Mouse (Mus musculus): ENCODE measurements around the gene Mgat4e. TPM values are rescaled to one million over a fixed set of nuclear protein-coding genes. Genes with fewer than 3 reads are reported as not detected.

Gene Mgat4e
- total RNA-seq (2015) (0.10 TPM in 1 of 2 replicates, not detected in the other), total RNA-seq (2017) (not detected in 2 replicates)

DNA sequence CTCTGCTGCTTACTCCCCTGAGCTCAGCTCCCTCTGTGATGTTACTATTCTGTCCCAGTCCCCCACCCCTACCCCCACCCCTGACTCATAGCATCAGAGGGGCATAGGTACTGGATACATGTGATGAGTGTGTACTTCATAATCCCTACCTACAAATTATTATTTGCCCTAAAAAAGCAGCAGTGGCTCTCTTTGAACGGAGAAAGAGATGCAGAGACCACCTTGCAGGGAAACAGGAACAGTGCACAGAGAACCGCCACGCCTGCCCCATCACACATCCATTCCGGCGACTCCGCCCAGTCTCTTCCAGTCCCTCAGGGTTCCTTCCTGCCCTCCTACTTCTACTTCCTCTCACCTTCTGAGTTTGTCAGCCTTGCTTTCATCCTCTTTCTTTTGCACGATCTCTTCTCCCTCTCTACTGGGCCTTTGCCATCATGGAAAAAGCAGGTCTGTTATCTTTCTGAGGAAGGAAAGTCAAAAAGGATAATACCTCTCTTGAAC lies at the start of gene Mgat4e:
Gene Mgat4e (minus strand): TSS at position 51 of the 501 bp plus-strand sequence.
- ATAC-seq (replicated peaks; ENCODE audit: poor library complexity): no peak; the same call in 1 of the 2 replicates

DNA sequence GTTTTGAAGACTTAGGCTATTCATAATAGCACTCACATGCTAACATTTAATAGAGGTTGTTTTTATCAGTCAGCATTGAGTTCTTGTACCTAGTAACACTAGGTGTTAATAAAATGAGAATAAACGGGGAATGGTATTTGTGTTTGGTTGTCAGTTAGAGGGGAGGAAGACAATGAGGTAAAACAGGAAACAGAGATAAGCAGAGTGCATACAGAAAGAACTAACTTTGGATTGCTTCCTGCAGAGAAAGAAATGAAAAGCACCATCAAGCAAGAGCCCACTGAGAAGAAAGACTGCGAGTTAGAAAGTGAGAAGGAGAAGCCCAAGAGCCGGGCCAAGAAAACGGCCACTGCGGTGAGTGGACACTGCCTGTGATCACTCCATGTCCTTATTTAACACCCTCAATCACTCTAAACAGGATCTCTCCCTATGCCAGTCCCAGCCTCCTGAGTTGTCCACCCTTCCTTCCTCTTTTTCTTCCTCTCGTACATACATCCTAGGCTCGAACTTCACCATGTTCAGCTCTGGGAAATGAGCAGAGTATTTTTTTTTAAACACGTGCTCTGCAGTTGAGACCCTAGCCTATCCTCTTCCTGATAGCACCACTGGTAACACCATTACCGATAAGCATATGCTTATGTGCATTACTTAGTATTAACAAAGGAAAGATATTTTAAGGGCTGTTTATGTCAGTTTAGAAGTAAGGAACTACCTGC lies 48.0 kb upstream of the Mgat4e start:
- ATAC-seq (replicated peaks; ENCODE audit: poor library complexity): peak; percentile 64

DNA sequence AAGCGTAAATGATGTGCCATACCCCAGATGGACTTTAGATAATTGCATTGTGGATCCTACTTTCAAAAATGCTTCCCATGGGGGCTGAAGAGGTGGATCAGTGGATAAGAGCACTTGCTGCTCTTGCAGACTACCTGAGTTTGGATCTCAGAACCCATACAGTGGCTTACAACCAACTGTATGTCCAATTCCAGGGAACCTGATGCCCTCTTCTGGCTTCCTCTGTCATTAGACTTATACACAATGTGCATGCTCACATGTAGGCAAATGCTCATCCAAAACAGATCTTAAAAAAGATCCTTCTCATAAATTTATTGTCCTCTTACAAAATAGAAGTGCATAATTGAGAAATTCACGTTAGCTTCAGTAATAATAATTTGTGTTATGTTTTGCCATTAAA lies 42.3 kb upstream of the Mgat4e start:
- no peak for ATAC-seq (replicated peaks; ENCODE audit: poor library complexity)

GRCm38 (mm10) chr1:134589676-134590075 lies 40.2 kb upstream of the Mgat4e start:
- no peak for ATAC-seq (replicated peaks; ENCODE audit: poor library complexity)

DNA sequence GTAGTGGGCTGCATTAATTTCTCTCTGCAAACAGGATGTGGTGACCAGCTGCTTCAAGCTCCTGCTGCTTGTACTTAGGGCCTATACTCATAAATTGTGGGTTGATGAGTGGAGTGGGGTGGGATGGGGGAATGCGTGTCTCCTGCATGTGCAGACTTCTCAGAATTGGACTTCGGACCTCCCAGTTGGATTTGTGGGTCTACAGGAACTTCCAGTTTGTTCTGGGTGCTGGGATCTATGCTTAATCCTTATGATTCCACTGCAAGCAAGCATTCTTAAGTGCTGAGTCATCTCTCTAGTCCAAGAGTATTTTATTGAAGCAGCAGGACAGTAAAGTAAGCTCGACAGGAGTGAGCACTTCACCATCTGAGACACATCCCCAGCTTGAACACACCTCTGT lies 34.1 kb upstream of the Mgat4e start:
- no peak for ATAC-seq (replicated peaks; ENCODE audit: poor library complexity)

DNA sequence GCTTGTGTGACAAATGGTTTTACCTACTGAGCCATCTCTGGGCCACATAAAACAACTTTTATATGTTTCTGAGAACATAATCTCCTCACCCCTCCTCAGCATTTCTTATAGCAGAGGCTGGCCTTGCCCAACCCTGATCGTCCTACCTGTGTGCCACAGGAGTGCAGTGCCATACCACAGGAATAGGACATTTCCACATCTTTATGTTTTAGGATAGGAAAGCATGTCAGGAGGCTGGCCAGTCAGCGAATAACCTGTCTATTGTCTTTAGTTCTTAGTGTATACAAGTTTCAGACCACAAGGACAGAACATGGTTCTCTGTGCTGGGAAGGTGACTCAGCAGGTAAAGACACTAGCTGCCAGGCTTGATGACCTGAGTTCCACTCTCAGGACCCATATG lies 31.3 kb upstream of the Mgat4e start:
- ATAC-seq (replicated peaks; ENCODE audit: poor library complexity): no peak

DNA sequence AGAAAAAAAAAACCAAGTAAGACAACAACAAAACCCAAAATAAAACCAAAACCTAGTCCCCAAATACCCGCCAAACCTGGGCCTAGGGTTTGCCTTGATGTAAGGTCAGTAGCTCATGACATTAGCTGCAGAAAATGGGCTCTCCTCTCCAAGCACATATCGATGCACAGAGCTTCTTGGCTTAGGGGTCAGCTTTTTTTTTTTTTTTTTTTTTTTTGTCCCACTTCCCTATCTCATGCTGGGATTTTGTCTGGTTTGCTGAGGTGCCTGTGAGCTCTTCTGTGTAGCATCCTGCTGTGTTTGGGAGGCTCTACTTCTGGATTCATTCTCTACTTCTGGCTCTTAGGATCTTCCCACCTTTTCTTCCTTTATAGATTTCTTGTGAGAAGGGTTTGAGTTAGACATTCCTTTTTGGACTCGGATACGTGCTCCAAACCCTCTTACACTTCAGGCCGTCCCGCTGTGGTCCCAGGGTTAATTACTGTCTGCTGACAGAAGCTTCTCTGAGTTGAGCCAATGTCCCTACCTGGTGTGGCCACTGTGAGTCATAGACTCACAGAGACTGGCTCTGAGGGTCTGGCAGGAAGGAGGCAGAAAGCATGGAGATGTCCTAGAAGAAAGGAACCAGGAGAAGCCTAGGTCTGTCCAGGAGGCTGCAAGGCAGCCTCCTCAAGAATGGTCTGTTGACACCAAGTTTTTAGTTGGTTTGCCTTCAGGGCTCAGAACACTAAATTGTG lies 28.1 kb upstream of the Mgat4e start:
- no peak for ATAC-seq (replicated peaks; ENCODE audit: poor library complexity)

DNA sequence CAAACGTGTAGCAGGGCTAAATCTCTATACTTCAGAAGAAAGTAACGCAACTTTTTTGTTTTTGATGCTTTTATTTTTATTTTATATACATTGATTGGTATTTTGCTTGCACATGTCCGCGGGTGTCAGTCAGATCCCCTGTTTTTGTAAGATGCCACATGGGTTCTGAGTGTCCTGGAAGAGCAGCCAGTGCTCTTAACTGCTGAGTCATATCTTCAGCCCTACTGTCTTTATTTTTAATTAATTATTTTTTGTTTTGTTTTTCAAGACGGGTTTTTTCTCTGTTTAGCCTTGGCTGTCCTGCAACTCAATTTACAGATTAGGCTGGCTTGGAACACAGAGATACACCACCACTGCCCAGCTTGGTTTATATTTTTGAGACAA lies 24.4 kb upstream of the Mgat4e start:
- ATAC-seq (replicated peaks; ENCODE audit: poor library complexity): peak; percentile 37; the same call in 1 of the 2 replicates

DNA sequence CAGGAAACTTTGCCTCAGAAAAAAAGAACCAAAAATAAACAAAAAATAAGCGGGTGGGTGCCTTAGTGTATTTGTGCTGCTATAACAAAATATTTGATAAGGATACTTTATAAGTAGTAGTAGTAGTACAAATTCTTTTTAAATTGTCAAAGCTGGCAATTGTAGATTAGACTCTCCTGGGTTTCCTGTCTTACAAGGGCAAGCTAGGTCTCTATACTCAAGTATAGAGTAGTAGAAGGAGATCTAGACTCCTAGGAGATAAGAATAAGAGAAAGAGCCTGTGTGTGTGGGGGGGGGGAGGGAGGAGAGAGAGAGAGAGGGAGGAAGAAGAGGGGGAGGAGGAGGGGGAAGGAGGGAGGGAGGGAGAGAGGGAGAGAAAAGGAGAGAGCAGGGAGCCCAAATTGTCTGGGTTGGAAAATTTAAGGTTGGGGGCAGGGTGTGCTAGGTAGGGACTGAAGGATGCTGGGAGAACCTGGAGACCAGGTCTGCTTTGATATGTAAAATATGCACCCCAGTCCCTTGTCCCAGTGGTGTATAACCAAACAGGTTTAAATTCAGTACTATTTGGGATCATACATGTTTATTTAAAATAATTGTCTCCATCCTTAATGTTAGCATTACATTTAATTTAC lies 23.9 kb upstream of the Mgat4e start:
- peak; percentile 68 for ATAC-seq (replicated peaks; ENCODE audit: poor library complexity)

- no peak for ATAC-seq (replicated peaks; ENCODE audit: poor library complexity)
Measured at GRCm38 (mm10) chr1:134570631-134571030, 21.1 kb upstream of the Mgat4e start.

DNA sequence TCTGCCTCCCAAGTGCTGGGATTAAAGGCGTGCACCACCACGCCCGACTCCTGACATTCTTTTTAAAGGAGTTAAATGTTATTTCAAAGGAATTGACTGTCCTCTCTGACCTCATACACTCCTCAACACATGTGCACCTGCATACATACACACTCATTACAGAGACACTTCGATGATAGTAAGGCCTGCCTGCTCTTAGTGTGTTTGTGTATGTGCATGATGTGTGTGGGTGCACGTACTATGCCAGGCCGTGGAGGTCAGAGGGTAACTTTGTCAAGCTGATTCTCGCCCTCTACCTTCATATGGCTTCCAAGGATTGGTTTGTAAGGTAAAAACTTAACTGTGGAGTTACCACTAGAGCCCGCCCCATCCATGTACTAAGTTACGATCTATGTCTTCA lies 20.7 kb upstream of the Mgat4e start:
- no peak for ATAC-seq (replicated peaks; ENCODE audit: poor library complexity)

DNA sequence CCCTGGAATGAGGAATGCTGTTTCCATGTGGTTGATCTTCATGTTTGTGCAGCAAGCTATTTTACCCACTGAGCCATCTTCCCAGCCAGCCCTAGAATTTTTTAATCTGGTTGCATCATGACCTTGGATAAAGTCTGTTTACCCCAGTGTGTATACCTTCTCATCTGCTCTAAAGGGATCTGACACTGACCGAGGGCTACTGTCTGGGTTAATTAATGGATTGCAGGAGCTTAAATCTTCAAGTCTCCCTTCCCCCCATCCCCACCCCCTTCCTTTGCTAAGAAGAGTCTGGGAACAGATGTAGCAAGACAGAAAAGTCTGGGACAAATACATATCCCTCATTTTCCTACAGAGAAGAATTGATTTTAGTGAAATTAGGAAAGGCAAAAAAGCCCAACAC lies 18.0 kb upstream of the Mgat4e start:
- no peak for ATAC-seq (replicated peaks; ENCODE audit: poor library complexity)

DNA sequence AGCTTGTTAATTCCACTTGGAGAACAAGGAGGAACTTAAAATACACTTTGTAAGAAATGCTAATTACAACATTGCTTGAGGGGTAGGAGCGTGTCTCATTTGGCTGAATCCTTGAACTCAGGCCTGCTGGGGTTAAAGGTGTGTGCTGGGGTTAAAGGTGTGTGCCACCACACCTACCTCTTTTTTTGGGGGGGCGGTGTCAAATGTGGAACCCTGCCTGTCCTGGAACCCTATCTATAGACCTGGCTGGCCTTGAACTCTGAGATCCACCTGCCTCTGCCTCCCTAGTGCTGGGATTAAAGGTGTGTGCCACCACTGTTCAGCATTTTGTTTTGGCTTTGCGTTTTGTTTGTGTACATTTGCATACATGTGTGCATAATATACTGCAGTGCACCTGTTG lies 14.2 kb upstream of the Mgat4e start:
- no peak for ATAC-seq (replicated peaks; ENCODE audit: poor library complexity)

DNA sequence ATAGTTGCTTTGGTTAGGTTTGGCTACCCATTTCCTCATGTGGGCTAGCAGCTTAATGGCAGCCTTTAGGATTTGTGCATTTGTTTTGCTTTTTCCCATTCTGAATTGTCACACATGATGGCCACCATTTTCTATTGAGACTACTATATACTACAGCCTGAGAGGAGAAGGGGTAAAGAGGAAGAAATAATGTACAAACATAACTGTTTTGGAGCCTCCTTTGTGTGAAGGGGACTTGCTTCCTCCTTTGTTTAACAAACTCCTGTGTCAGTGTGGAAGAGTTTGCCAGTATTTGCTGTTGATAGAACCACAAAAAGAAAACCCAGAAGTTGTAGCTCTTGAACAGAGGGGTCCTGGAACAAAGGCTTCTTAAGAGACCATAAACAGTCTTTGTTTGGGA lies 13.0 kb upstream of the Mgat4e start:
- ATAC-seq (replicated peaks; ENCODE audit: poor library complexity): no peak

- no peak for ATAC-seq (replicated peaks; ENCODE audit: poor library complexity)
Measured at GRCm38 (mm10) chr1:134561770-134562143, 12.3 kb upstream of the Mgat4e start.

GRCm38 (mm10) chr1:134560801-134561769 lies 11.6 kb upstream of the Mgat4e start:
- no peak for ATAC-seq (replicated peaks; ENCODE audit: poor library complexity)

- no peak for ATAC-seq (replicated peaks; ENCODE audit: poor library complexity)
Measured at GRCm38 (mm10) chr1:134560396-134560795, 10.9 kb upstream of the Mgat4e start.

GRCm38 (mm10) chr1:134559976-134560375 lies 10.5 kb upstream of the Mgat4e start, which contains the start of gene Kdm5b:
Kdm5b (plus strand) TSS chr1:134560171.
- ATAC-seq (replicated peaks; ENCODE audit: poor library complexity): peak; percentile 41

GRCm38 (mm10) chr1:134559226-134559625 lies 9.7 kb upstream of the Mgat4e start:
- ATAC-seq (replicated peaks; ENCODE audit: poor library complexity): no peak

DNA sequence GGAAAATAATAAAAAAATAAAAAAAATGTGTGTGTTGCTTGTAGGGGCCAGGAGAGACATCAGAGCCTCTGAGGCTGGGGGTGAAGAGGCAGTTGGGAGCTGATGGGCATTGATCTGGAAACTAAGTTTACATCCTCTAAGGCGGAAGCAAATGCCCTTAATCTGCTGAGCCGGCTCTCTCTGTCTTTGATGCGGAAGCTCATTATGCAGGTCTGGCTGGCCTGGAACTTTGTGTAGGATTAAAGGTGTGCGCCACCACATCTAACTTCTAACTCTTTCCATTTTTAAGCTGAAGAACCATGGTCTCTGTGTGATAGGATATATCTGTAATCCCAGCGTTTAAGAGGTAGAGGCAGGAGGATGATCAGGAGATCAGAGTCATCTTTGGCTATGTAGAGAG lies 9.0 kb upstream of the Mgat4e start:
- ATAC-seq (replicated peaks; ENCODE audit: poor library complexity): no peak

All from megakaryocyte progenitor cell, adult 5-6 weeks (primary cell).